Mouse (Mus musculus) heart, adult 2 months (tissue): ENCODE measurements around the gene Tex261.

ENCODE experiments used
- CTCF ChIP-seq: fragments of 200-600 bp; IDR thresholded peaks from 2 replicates; pipeline ENCODE4 v1.8.1; 2022; ENCODE audit warnings: antibody characterized with exemption, mild to moderate bottlenecking, moderate library complexity
- EP300 ChIP-seq: fragments of 200-500 bp; IDR thresholded peaks from 2 replicates; pipeline ENCODE4 v1.6.1; 2011; ENCODE audit warnings: low read depth, low read length, control low read depth; ENCODE audit not compliant: insufficient read depth
- POLR2A ChIP-seq: fragments of 200-500 bp; IDR thresholded peaks from 2 replicates; pipeline ENCODE4 v1.6.1; 2011; ENCODE audit warnings: mild to moderate bottlenecking, low read depth, low read length, control low read depth; ENCODE audit not compliant: insufficient read depth

- TF ChIP-seq POLR2A: no peak
- TF ChIP-seq CTCF: no peak
- no peak for TF ChIP-seq EP300
Observed at GRCm38 (mm10) chr6:83821856-83822255, 46.2 kb upstream of the Tex261 start.
